Mouse (Mus musculus) thymus, adult 2 months (tissue): ENCODE data around the gene Cbx8.

Experiments
- CTCF ChIP-seq: fragments of 200-500 bp; IDR thresholded peaks from 2 replicates; pipeline ENCODE4 v1.5.1; 2012; ENCODE audit warnings: mild to moderate bottlenecking, control low read depth, low read length, moderate library complexity, borderline replicate concordance; ENCODE audit not compliant: control insufficient read depth, poor library complexity, insufficient read depth; ENCODE audit errors: extremely low read depth
- POLR2A ChIP-seq: fragments of 200-500 bp; IDR thresholded peaks from 2 replicates; pipeline ENCODE4 v1.6.1; 2012; ENCODE audit warnings: mild to moderate bottlenecking, low read length, control low read depth, moderate library complexity; ENCODE audit not compliant: control insufficient read depth, poor library complexity, insufficient read depth; ENCODE audit errors: extremely low read depth

GRCm38 (mm10) chr11:119054351-119055345, 13.9 kb upstream of the Cbx8 start:
- TF ChIP-seq CTCF (peak; percentile 76; the same call in 1 of the 2 replicates), POLR2A (no peak)
